Mouse (Mus musculus) embryonic facial prominence, embryonic 10.5 days (tissue): ENCODE measurements at regions not wholly inside any gene's neighbourhood (a gene's known extent, or its start where the extent isn't known, plus 50 kb on each side); places are given as distances from the start of the nearest gene placed in this dataset.
A peak's percentile ranks its signal among the peaks of the same experiment; 100 is the strongest.
"Not testable (repeated sequence)": the region's sequence is repeated elsewhere in the genome, so short reads cannot be mapped to it uniquely, and the experiment has no call there.

ENCODE experiments used
- DNase-seq: peaks from one replicate; pipeline ENCODE4 v3.0.0-alpha.2; 2017; ENCODE audit warnings: low spot score
- H3K27ac ChIP-seq: fragments of 300-500 bp; sonication (generic); replicated peaks from 2 replicates; pipeline ENCODE4 v1.5.1; 2016; ENCODE audit warnings: mild to moderate bottlenecking
- H3K27me3 ChIP-seq: fragments of 300-500 bp; sonication (generic); replicated peaks from 2 replicates; pipeline ENCODE4 v1.6.1; 2016; ENCODE audit warnings: low read depth, mild to moderate bottlenecking; ENCODE audit not compliant: poor library complexity, severe bottlenecking
- H3K36me3 ChIP-seq: fragments of 300-500 bp; sonication (generic); replicated peaks from 2 replicates; pipeline ENCODE4 v1.6.1; 2016; ENCODE audit warnings: mild to moderate bottlenecking, moderate library complexity
- H3K4me1 ChIP-seq: fragments of 300-500 bp; sonication (generic); 2 replicates; pipeline ENCODE4 v1.6.1; 2016
- H3K4me3 ChIP-seq: fragments of 300-500 bp; sonication (generic); 2 replicates; pipeline ENCODE4 v1.5.1; 2016; ENCODE audit warnings: mild to moderate bottlenecking, moderate library complexity
- H3K9me3 ChIP-seq: fragments of 300-500 bp; sonication (generic); 2 replicates; pipeline ENCODE4 v1.6.1; 2016; ENCODE audit warnings: mild to moderate bottlenecking
- WGBS: fragments of 180-500 bp; shearing (Covaris S2); methylation state at CpG from one replicate; pipeline ENCODE4 v1.1.7; 2016; 5-methylcytosine and 5-hydroxymethylcytosine counted together

GRCm38 (mm10) chr12:22951956-22952355, 828.1 kb downstream of the Gm10330 start:
- not testable (repeated sequence) for H3K4me1 ChIP-seq, H3K36me3 ChIP-seq, H3K27me3 ChIP-seq, DNase-seq, H3K9me3 ChIP-seq, H3K27ac ChIP-seq, H3K4me3 ChIP-seq
- 58% methylated on average over 3 of the region's 3 CpGs for WGBS

DNA sequence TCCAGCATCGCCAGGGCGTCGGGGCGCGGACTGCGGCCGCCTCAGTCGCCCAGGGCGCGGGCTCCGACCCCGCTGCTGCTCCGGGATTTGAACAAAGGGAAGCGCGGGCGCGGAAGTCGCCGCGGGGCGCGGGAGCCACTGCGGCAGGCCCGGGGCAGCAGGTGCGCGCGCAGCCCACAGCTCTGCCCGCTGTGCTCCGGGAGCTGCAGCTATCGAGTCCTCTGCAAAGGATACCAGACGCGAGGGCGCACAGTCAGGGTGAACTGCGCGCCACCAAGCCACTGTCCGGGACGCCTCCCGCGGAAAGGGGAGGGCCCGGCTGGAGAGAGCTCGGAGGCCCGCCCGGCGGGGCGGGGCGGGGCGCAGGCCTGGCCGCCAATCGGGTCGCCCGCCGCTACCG, 873.9 kb downstream of the Gm10330 start:
- WGBS = under 1% methylated on average over 52 of the region's 53 CpGs
- H3K9me3 ChIP-seq, H3K36me3 ChIP-seq, H3K4me1 ChIP-seq, H3K27me3 ChIP-seq: not testable (repeated sequence)
- H3K4me3 ChIP-seq = peak overlapping the region; percentile 67
- peak overlapping the region; percentile 84 for H3K27ac ChIP-seq
- DNase-seq = peak; percentile 83
